Mouse (Mus musculus): ENCODE data around the gene Cryba1.
A peak's percentile ranks its signal among the peaks of the same experiment; 100 is the strongest.

Gene Cryba1

GRCm38 (mm10) chr11:77719055-77719454, 6.0 kb downstream of the Cryba1 start:
- no peak for DNase-seq (ENCODE audit: low read depth, low spot score)

- DNase-seq (ENCODE audit: low read depth, low spot score): no peak
Observed at GRCm38 (mm10) chr11:77713736-77714135, 11.3 kb downstream of the Cryba1 start.

- DNase-seq (ENCODE audit: low read depth, low spot score): no peak
Observed at GRCm38 (mm10) chr11:77709039-77709438, 16.0 kb downstream of the Cryba1 start.

- no peak for DNase-seq (ENCODE audit: low read depth, low spot score)
Observed at GRCm38 (mm10) chr11:77705920-77706319, 19.2 kb downstream of the Cryba1 start.

GRCm38 (mm10) chr11:77697232-77697631, 27.9 kb downstream of the Cryba1 start:
- DNase-seq (ENCODE audit: low read depth, low spot score): no peak

- DNase-seq (ENCODE audit: low read depth, low spot score): no peak
Observed at GRCm38 (mm10) chr11:77693026-77693425, 32.1 kb downstream of the Cryba1 start.

GRCm38 (mm10) chr11:77687541-77688131, 37.4 kb downstream of the Cryba1 start:
- DNase-seq (ENCODE audit: low read depth, low spot score): peak; percentile 32

GRCm38 (mm10) chr11:77686841-77687540, 38.1 kb downstream of the Cryba1 start:
- DNase-seq (ENCODE audit: low read depth, low spot score): peak; percentile 62

GRCm38 (mm10) chr11:77686346-77686840, 38.7 kb downstream of the Cryba1 start:
- peak; percentile 31 for DNase-seq (ENCODE audit: low read depth, low spot score)

GRCm38 (mm10) chr11:77685383-77686265, 39.5 kb downstream of the Cryba1 start, which contains the start of gene Nufip2:
Nufip2 (plus strand) TSS chr11:77686155.
- DNase-seq (ENCODE audit: low read depth, low spot score): peak; percentile 98

GRCm38 (mm10) chr11:77684896-77685295, 40.2 kb downstream of the Cryba1 start:
- DNase-seq (ENCODE audit: low read depth, low spot score): no peak

GRCm38 (mm10) chr11:77680018-77680417, 45.1 kb downstream of the Cryba1 start:
- no peak for DNase-seq (ENCODE audit: low read depth, low spot score)

- DNase-seq (ENCODE audit: low read depth, low spot score): peak; percentile 6
Observed at GRCm38 (mm10) chr11:77673428-77673991, 51.6 kb downstream of the Cryba1 start.

GRCm38 (mm10) chr11:77672746-77673145, 52.3 kb downstream of the Cryba1 start:
- DNase-seq (ENCODE audit: low read depth, low spot score): no peak
